Mouse (Mus musculus) cerebellum, adult (tissue): ENCODE results near the gene Egfem1.

Source experiments
- ATAC-seq: cut with Nextera tagmentation; 2 replicates; pipeline ENCODE4 v1.9.2; 2017; ENCODE audit warnings: mild to moderate bottlenecking, moderate library complexity, mixed read lengths; ENCODE audit not compliant: insufficient number of reproducible peaks, low FRiP score, low TSS enrichment

The Egfem1 gene

GRCm38 (mm10) chr3:29539902-29540301 lies 458.1 kb downstream of the Egfem1 start:
- no peak for ATAC-seq

DNA sequence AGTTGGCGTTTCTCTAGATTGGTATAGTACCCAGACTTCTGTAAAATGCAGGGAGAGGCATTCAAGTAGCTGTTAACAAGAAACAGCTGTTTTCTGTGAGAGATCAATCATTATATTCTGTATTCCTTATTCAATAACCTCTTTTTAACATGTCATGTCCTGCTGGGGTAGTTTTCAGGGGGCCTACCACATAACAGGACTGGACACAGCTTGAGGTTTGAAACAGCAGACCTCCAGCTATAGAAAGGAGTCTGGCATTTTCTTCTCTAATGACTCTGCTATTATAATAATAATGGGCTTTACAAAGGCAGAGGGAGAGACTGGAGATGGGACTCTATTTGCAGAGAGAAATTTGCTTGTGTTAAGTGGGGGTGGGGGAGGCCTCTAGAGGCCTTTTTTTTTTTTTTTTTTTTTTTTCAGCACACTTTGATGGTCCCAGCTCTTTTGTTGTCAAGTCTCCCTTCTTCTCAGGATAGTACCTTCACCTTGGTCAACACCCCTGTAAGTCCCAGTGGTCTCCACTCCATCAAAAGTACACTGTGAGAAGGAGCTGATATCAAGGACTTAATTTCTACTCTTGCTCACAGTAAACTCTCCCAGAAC lies 459.8 kb downstream of the Egfem1 start:
- ATAC-seq, result no peak

DNA sequence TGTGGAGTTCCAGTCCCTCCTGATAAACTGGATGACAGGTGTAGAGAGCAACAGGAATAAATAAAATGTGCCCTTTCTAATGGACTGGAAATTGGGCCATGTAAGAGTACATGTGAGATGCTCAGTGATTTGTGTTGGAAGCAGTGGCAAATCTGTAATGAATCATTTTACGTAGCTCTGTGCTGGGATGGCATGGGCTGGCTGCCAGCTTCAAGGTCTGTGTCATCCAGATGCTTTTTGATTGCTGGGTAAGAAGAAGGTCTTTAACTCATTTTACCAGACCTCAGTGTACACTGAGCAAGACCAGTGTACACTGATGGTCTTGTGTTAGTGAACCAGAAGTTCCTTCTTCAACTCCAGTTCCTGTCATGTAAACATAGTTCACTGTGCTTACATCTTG lies 462.2 kb downstream of the Egfem1 start:
- ATAC-seq, result no peak

DNA sequence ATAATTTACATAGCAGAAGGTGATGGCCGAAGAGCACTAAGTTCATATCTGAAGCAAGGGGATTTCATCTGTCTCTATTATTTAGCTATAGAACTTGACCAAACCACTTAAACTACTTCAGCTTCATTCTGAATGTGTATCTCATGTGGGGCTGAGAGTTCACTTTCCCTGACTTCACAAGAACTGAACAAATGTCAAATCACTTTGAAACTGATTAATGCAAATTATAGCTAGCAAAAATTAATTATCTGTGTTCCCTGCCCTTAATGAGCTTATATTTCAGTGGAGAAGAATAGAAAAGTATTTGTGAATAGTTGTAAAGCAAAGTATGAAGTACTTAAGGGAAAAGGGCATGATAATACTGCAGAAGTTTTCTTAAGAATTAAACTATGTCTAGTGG lies 481.3 kb downstream of the Egfem1 start:
- ATAC-seq, result no peak

GRCm38 (mm10) chr3:29578055-29578860 lies 496.4 kb downstream of the Egfem1 start:
- no peak for ATAC-seq

DNA sequence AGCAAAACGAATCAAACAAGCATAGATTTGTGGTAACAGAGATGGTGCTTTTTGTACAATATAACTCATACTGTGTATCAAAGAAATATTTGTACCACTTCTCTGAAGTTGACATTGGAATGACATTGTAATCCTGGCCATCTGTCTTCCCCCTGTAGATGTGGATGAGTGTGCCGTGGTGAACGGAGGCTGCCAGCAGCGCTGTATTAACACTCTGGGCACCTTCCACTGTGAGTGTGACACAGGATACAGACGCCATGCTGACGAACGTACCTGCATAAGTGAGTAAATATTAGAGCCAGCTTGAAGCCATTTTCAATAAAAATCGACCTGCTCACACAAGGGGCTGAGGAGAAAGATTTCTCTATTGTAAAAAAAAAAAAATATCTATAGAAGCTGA lies 500.9 kb downstream of the Egfem1 start:
- no peak for ATAC-seq

GRCm38 (mm10) chr3:29602140-29602539 lies 520.3 kb downstream of the Egfem1 start:
- ATAC-seq, result no peak

DNA sequence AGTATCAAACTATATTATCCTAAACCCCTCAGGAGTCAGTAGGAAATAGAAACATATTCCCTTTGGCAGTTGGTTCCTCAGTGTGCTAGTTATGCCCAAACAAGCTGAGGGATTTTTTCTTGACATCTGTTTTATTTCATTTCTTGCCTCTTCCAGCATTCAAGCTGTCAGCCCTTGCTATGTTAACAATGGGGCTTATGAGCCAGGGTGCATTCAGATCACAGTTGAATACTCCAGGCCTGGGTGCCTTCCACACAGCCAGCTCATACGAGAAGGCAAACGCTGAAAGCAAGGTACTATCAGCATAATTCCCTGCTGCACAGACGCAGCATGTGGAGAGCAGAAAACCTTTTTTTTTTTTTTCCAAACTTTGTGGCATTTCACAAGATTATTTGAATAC lies 526.9 kb downstream of the Egfem1 start:
- no peak for ATAC-seq

GRCm38 (mm10) chr3:29609174-29609573 lies 527.4 kb downstream of the Egfem1 start:
- no peak for ATAC-seq

DNA sequence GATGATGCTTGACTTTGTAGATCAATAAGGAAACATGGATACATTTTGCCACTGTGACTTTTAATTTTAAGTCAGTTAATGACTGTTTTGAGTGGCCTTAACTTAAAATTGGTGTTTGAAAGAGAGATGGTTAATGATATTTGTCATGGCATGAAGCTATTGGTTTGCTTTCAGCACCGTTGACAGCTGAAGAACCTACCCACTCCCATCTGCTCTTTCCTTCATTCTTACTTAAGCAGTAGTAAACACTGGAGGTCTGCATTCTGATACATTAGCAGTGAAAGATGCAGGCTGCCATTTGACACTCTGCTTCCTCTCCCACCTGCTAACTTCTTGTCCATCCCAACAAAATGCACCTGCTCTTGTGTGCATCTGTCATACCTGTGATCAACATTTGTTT lies 537.8 kb downstream of the Egfem1 start:
- ATAC-seq, result no peak

DNA sequence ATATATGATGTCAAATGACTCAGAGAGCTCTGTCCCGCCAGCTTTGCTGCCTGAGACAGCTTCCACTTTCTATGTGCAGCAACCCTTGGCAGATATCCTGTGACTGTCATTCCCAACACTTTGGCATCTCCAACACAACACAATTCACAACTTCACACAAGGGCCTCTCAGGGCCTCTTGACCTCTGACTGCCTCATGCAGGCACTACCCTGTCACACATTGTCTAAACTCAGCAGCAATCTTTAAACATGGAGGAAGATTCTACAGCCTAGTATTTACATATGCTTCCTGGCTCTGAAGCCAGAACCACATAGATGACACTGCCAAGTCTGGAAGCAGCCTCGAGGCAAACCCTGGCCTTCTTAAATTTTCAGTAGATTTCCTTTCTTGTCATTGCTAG lies 558.0 kb downstream of the Egfem1 start:
- no peak for ATAC-seq

DNA sequence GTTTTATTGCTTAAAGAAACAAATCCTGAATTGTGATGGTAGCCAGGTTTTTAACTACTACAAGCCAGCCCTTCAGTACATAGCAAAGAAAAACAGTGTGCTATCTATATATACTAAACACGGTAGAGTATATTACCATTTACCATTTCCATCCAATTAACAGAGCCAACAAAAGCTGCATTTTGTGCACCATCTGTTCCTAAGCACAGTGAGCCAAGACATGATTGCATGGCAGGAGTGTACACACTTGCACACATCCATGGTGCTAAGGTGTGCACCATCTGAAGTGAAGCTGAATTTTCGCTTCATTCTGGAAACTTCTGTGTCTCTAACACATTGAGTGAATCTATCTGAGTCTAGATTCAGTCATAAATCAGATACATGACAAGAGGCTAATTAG lies 585.0 kb downstream of the Egfem1 start:
- ATAC-seq, result no peak

- no peak for ATAC-seq
Measured at GRCm38 (mm10) chr3:29689367-29690285, 607.8 kb downstream of the Egfem1 start.

DNA sequence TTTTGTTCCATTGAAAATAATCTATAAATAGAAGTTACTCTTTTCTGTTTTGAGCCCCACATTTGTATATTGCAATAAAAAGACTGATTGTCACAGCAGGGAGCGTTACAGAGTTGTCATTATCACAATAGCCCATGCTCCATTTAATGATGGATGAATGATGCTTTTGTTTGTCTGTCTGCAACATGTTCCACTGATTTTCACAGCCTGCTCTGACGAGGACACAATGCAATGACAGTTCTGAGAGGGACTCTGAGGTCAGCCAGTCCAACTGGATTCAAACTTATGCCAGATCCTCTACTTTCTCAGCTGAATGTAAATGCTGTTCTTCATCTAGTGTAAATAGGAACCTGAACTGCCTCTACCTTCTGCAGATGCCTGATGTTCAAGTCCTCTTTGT lies 619.3 kb downstream of the Egfem1 start:
- ATAC-seq, result no peak

DNA sequence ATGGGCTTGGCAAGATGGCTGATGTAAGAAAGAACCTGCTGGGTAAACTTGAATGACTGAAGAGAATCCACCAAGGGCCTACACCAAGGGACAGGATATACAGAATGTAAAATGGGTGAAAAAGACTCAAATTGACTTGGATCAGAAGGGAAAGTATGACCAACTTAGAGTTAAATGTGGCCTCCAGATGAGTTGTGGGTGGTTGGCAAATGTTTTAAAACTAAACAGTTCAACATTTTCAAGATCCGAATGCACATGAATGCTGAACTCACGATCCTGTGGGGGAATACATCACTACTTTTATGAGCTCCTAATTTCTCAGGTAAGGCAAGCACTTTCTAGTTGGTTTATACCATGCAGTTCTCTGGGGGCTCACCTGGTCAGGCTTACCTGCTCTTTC lies 625.0 kb downstream of the Egfem1 start:
- no peak for ATAC-seq

DNA sequence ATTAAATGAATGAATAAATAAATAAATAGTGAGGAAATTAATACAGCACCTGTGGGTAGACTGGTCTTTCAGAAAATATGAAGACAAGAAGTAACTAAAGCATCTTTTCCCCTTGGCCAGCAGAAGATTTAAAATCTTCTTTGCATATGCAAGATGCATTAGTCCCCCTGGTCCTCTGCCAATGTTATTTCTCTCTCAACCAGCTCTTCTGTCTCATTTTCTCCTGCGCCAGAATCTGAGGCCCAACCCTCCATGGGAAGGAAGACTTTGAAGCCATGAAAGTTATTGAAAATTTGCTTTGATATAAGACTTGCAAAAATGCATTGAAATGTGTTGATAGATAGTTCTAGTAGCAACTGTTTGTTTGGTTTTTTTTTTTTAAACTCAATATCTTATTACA lies 625.6 kb downstream of the Egfem1 start:
- ATAC-seq, result no peak

- no peak for ATAC-seq
Measured at GRCm38 (mm10) chr3:29726376-29726967, 644.6 kb downstream of the Egfem1 start.

DNA sequence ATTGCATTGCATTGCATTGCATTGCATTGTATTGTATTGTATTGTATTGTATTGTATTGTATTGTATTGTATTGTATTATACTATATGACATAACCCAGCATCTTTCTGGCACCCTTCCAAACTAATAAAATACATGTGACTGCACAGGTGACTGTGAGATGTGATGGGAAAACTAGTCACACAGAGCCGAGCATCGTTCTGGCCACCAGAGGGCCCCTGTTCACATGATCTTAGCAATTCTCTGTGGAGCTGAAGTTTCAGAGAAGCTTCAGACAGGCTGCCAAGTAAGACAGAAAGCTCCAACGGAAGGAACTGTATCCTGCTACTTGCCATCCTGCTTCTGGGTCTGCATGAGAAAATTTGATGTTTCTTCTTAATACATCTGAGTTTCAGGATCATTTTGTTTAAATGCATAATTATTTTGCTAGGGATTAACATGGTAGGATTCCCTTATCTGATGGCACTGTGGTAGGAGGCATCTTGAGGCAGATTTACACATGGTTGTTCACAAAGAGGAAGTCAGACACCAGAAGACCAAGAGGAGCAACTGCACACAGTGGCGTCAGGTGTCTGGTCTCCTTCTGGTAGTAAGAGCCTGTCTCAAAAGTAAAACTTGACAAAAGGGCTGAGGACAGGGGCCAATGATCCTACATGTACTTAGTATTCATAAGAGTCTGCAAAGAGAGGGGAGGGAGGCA lies 648.4 kb downstream of the Egfem1 start:
- no peak for ATAC-seq

GRCm38 (mm10) chr3:29731509-29731908 lies 649.7 kb downstream of the Egfem1 start:
- ATAC-seq, result no peak

DNA sequence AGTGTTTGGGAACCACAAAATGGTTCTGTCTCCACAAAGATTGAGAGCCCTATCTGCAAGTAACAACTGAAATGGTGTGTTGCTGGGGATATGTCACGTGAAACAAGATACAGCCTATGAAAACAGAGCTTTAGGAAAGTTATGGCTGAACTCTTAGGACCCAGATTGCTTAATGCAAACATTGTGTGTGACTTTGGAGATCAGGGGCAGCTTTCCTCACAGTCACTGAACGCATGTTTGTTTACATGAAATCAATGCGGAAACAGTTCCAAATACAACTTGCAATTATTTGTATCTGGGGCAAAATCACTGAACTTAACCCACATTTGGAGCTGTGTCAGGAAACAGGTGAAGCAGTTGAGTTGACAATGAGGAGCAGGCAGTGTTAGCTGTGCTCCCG lies 650.8 kb downstream of the Egfem1 start:
- no peak for ATAC-seq
